Mouse (Mus musculus) adrenal gland, adult (tissue): ENCODE results near the gene Tldc1.

ENCODE experiments used
- DNase-seq, 2 experiments: peaks; one replicate each; pipeline ENCODE4 v3.0.0; 2022 to 2023; ENCODE audit warnings: low spot score in 1 of 2; ENCODE audit not compliant: inconsistent age in 2 of 2

Gene Tldc1

GRCm38 (mm10) chr8:119802592-119802991 is 24.4 kb upstream of the Tldc1 start:
- DNase-seq = no peak

GRCm38 (mm10) chr8:119801168-119801567 is 23.0 kb upstream of the Tldc1 start:
- no peak for DNase-seq

GRCm38 (mm10) chr8:119798965-119799264 is 20.7 kb upstream of the Tldc1 start:
- DNase-seq = no peak

- peak in 1 of 2 experiments; percentile 67 for DNase-seq
Observed at GRCm38 (mm10) chr8:119798170-119798964, 20.2 kb upstream of the Tldc1 start.

- no peak for DNase-seq
Observed at GRCm38 (mm10) chr8:119795651-119796050, 17.4 kb upstream of the Tldc1 start.

- no peak for DNase-seq
Observed at GRCm38 (mm10) chr8:119794689-119795088, 16.5 kb upstream of the Tldc1 start.

- DNase-seq = peak; percentile 81 to 90
Observed at GRCm38 (mm10) chr8:119791804-119792704, 13.8 kb upstream of the Tldc1 start.

- DNase-seq = no peak
Observed at GRCm38 (mm10) chr8:119789581-119789980, 11.4 kb upstream of the Tldc1 start.

GRCm38 (mm10) chr8:119788607-119789381 is 10.6 kb upstream of the Tldc1 start:
- DNase-seq = no peak

- DNase-seq = no peak
Observed at GRCm38 (mm10) chr8:119787341-119787740, 9.1 kb upstream of the Tldc1 start.

- no peak for DNase-seq
Observed at GRCm38 (mm10) chr8:119786871-119787270, 8.7 kb upstream of the Tldc1 start.

- no peak for DNase-seq
Observed at GRCm38 (mm10) chr8:119785764-119786405, 7.7 kb upstream of the Tldc1 start.

GRCm38 (mm10) chr8:119784676-119785075 is 6.5 kb upstream of the Tldc1 start:
- no peak for DNase-seq

- no peak for DNase-seq
Observed at GRCm38 (mm10) chr8:119784141-119784574, 5.9 kb upstream of the Tldc1 start.

- no peak for DNase-seq
Observed at GRCm38 (mm10) chr8:119783579-119783978, 5.4 kb upstream of the Tldc1 start.

GRCm38 (mm10) chr8:119782715-119783114 is 4.5 kb upstream of the Tldc1 start:
- DNase-seq = peak; percentile 79 to 91

- peak in 1 of 2 experiments; percentile 74 for DNase-seq
Observed at GRCm38 (mm10) chr8:119781086-119781840, 3.0 kb upstream of the Tldc1 start.

- peak in 1 of 2 experiments; percentile 38 for DNase-seq
Observed at GRCm38 (mm10) chr8:119780402-119781049, 2.3 kb upstream of the Tldc1 start.

- DNase-seq = peak; percentile 84 to 94
Observed at GRCm38 (mm10) chr8:119779013-119779737, 959 bp upstream of the Tldc1 start.
